Mouse (Mus musculus): ENCODE measurements around the gene Sox9.
A peak's percentile ranks its signal among the peaks of the same experiment; 100 is the strongest.

Gene Sox9

GRCm38 (mm10) chr11:112796379-112796778 is 14.4 kb downstream of the Sox9 start:
- DNase-seq (ENCODE audit: extremely low read depth, insufficient read length, low spot score) = no peak

GRCm38 (mm10) chr11:112798831-112799382 is 16.9 kb downstream of the Sox9 start:
- DNase-seq (ENCODE audit: extremely low read depth, insufficient read length, low spot score) = no peak

DNA sequence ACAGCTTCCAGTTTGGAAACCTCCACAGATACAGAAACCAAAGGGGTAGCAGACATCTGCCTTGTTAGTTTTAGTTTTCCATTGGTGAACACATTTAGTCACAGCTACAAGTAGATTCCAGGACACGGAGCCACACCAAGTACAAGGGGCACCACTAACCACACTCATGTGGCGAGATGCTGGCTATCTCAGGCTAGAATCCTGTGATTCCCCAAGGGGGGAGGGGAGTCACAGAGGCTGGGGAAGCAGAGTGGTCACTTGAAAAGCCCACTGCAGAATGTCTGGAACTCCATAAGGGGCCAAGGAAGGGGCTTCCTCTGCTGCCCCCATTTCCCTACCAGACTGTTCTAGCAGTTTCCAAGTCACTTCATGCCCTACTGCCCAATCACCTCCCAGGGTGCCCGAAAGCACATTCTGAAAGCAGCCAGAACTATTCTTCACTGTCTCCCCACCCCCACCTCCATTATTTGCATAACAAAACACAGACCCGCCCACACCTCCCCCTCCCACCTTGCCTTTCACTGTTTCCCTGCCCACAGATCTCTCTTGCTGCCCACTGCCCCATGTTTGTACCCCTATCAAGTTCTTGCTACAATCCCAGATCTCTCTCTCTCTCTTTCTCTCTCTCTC is 19.3 kb downstream of the Sox9 start:
- no peak for DNase-seq (ENCODE audit: extremely low read depth, insufficient read length, low spot score)

DNA sequence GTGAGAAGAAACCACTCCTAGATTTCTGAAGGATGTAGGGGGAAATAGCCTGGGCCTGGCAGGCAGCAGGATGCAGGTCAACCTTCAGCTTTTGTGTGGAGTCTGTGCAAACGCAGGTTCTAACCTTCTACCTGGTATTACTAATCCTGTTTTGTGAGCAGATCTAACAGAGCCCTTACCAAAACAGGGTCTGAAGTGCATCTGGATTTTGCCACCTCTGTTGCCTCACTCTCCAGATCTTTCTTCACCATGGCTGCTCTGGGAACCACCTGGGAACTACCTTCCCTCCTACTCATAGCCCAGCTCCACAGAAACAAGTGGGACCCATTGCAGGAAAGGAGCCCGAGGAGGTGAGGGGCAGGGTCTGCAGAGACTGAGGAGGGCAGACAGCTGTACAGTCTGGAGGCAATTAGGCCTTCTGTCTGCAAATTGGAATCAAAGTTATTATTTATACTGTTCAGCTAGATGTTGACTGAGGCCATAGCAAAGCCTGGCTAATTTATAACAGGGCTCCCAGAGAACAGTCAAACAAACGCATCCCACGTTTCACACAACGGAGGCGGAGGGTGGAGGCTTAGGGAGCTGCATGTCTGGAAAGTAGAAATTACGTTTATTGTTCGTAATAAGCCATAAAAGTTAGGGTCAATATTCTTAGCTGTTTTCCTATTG is 25.9 kb downstream of the Sox9 start:
- DNase-seq (ENCODE audit: extremely low read depth, insufficient read length, low spot score) = no peak

- no peak for DNase-seq (ENCODE audit: extremely low read depth, insufficient read length, low spot score)
These were observed 28.6 kb downstream of the Sox9 start for GRCm38 (mm10) chr11:112810447-112811151.

GRCm38 (mm10) chr11:112811152-112811871 is 29.3 kb downstream of the Sox9 start:
- DNase-seq (ENCODE audit: extremely low read depth, insufficient read length, low spot score) = no peak

GRCm38 (mm10) chr11:112817829-112818650 is 36.0 kb downstream of the Sox9 start:
- no peak for DNase-seq (ENCODE audit: extremely low read depth, insufficient read length, low spot score)

DNA sequence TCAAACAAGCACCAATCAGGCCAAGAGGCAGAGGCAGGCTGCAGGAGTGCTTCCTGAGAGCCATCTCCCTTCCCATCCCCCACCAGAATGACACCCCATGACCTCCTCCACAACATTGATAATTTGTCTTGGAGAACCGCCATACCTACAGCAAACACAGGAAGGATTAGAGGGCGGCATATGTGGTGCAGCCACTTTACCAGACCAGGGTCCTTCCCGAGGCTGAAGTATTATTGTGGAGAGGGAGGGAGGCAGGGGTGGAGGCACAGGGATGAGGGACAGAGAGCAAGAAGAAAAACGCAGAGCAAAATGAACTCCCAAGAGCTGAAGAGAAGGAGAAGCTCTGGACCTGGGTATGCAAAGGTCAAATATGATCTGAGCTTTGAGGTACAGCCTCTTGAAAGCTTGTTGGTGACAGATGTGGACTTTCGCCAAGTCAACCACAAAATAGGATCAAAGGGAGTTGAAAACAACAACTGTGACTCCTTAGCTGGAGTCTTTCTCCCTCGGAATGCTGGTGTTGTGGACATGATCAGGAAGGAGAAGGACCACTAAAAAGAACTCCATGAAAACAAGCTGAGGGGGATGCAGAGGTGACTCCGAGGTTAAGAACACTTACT is 36.7 kb downstream of the Sox9 start:
- no peak for DNase-seq (ENCODE audit: extremely low read depth, insufficient read length, low spot score)

- DNase-seq (ENCODE audit: extremely low read depth, insufficient read length, low spot score) = no peak
These were observed 39.5 kb downstream of the Sox9 start for GRCm38 (mm10) chr11:112821536-112821935.

GRCm38 (mm10) chr11:112824146-112824545 is 42.1 kb downstream of the Sox9 start:
- DNase-seq (ENCODE audit: extremely low read depth, insufficient read length, low spot score) = peak; percentile 53

GRCm38 (mm10) chr11:112826193-112827043 is 44.4 kb downstream of the Sox9 start:
- DNase-seq (ENCODE audit: extremely low read depth, insufficient read length, low spot score) = no peak

DNA sequence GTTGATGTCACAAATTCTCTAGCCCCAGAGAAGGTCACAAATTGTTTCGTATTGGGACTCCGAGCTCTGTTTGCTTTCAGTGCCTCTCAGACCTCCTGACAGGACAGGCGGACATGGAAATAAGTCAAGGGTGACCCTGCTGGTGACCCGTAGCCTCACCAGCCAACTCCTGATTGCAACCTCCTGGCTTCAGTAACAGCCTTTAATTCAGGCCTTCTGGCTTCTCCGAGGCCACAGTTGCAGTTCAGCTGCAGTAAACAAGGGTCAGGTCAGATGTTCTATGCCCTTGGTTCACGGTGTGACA is 45.0 kb downstream of the Sox9 start:
- no peak for DNase-seq (ENCODE audit: extremely low read depth, insufficient read length, low spot score)

DNA sequence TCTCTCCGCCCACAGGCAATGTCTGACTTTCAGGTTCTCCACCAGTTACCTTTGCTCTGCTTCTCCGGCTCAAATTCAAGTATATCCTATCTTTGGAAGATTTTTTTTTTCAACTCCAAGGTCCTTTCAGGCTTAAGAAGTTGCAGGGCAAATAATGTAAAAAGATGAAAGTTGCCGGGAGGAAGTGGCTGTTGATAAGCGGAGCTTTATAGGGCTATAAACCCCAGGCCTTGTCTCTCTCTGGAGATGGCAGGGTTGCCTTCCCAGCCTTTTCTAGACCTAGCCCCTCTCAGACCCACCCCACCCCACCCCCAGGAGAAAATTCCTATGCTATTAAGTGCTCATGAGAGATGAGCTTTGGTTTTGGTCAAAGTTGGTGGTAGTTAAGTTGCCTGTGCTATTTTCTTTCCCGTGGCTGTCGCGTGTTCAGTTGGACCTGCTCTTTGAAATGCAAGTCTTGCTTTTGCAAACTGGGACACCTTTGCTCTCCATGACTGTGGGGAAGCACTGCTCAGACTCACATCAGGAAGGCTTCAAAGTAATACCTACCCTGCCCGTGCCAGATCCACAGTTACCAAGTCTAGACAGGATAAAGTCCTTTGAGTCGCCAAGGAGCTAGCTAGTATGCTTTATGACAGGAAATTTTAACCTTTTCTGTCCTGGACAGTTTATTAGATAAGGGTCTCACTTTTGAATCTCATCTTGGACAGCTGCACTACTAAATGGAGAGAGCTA is 46.7 kb downstream of the Sox9 start:
- no peak for DNase-seq (ENCODE audit: extremely low read depth, insufficient read length, low spot score)

DNA sequence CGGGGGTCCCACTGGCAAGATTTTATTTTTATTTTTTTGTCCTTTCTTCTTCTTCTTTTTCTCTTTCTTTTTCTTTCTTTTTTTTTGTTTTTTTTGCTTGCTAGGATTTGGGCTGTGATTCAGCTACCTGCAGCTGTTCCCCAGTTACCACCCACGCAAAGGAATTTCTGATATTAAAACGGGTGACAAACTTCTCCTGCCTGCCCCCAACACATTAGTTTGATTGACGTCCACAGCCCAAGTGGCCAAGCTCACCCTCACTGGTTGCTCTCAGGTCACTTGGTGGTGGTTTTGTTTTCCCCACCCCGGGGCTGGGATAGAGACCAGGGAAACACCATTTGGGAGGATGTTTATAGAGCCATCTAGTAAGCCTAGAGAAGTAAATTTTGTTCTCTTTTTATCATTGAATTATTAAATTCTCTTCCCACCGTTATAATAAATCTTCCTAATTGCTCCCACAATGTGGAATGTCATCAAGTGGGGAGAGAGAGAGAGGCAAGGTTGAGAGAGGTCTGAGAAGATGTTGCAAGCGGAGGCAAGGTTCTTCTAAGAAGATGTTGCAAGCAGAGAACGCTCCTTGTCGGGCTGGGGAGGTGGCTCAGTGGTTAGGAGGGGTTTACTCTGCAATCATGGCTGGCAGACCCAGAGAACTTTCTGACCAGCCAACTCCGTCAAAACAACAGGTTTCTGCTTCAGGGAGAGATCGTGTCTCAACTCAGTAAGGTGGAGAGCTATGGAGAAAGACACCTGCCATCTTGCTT is 52.4 kb downstream of the Sox9 start:
- no peak for DNase-seq (ENCODE audit: extremely low read depth, insufficient read length, low spot score)

- no peak for DNase-seq (ENCODE audit: extremely low read depth, insufficient read length, low spot score)
These were observed 53.6 kb downstream of the Sox9 start for GRCm38 (mm10) chr11:112835468-112836092.
